Mouse (Mus musculus) heart, postnatal 10 days (tissue): ENCODE data around the gene Vmn1r89. TPM values are rescaled to one million over a fixed set of nuclear protein-coding genes. Genes with fewer than 3 reads are reported as not detected.

Source experiments
- DNase-seq, 2 experiments: peaks; one replicate each; pipeline ENCODE4 v3.0.0; 2021
- intact Hi-C: fragments of 180-260 bp; cut with DNase I; formaldehyde crosslinking; loops from one replicate; pipeline ENCODE4 v1.15.1; 2025
- total RNA-seq, 2 experiments: library from RNA; stranded (reverse); gene quantifications; 2 replicates each; pipeline ENCODE4 v1.2.3; 2021

The Vmn1r89 gene
- not detected for total RNA-seq

DNA sequence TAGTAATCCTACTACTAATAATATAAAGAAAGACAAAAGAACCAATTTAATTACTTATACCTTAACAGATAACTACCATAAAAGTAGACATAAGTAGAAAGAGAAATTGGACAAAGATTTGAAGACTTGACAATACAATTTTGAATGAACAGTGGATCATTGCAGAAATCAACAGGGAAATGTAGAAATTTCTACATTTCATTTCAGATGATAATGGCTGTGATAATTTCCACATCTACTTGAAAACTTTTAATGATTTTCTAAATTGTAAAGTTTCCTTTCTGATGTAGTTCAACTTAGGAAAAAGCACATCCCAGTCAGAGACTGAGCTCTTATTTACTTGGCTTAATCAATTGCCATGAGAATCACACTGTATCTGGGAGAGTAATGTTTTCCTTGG lies at the start of gene Vmn1r89:
Gene Vmn1r89, plus strand, starts transcription at position 301 of the 400 bp plus-strand sequence.
- no peak for DNase-seq
- intact Hi-C loops = no loop called here

DNA sequence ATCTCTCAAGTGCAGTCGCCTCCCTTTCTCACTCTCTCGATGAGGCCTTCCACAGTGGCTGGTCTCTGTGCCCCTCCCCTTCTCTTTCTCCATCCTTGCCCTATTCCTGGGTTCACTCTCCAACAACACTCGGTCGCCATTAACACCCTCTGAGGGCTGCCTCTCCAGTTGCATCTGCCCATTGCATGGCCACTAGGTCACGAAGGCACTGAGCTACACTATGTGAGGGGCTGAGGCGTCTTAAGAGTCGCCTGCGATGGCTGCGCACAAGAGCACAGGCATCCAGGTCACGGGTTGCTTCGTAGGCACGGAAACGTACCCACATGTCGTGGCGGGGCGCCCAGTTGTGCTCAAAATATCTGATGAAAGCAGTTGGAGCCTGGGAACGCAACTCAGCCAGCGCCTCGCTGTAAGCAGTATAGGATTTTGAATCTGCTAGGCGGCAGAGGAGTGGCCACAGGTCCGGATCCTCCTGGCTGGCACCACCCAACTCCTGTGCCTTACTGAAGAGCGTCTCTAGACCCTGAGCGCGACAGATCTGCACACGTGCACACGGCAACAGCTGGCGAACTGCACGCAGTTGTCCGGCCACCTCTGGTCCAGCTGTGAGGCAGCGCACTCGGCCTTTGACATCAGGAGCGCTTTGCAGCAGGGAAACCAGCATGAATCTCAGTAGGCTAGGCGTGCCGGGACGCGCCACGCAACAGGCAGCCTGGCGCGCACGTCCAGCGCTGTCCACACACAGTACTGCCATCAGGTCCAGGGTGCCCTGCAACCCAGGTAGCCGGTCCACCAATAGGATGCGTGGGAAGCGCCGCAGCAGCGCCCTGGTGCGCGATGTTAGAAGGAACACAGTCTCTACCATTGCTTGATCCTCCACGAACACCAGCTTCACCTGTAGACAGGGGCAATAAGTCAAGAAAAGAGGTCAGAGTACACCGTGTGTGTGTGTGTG lies 48.2 kb downstream of the Vmn1r89 start:
- DNase-seq = peak; percentile 12 to 19
- intact Hi-C loops = no loop called here

DNA sequence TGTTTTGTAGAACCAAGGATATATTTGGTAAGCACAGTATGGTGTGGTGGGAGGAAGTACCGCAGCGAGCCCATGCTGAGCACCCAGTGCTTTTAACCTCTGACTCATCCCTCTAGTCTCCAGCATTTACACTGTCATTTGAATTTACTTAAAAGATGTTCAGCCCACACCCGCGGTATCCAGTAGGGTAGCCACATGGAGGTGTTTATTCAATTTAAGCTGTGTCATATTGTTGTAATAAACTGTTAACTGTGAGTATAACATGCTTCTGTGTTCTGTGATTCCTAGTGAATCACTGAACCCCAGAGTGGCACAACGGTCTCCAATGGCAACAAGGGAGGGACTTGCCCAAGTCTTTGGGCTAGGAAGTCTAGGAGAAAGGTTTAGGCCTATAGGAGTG lies 51.0 kb downstream of the Vmn1r89 start:
- intact Hi-C loops = no loop called here
- DNase-seq = no peak

DNA sequence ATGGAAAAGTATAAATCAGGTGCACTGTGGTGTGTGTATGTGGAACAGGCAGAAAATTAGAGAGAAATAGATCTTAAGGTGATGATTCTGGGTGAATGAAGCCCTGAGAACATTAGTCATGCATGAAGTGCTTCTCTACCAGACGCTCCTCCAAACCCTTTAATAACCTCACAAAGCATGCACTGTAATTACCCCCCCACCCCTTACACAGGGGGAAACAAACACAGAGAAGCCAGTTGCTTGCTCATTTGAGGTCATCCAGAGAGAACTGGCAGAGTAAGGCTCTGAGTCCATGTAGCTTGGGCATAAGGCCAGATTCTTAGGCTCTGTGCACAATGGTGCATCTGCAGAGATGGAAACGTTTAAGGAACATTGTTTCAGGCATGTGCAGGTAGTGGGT lies 51.6 kb downstream of the Vmn1r89 start:
- no peak for DNase-seq
- intact Hi-C loops = no loop called here

DNA sequence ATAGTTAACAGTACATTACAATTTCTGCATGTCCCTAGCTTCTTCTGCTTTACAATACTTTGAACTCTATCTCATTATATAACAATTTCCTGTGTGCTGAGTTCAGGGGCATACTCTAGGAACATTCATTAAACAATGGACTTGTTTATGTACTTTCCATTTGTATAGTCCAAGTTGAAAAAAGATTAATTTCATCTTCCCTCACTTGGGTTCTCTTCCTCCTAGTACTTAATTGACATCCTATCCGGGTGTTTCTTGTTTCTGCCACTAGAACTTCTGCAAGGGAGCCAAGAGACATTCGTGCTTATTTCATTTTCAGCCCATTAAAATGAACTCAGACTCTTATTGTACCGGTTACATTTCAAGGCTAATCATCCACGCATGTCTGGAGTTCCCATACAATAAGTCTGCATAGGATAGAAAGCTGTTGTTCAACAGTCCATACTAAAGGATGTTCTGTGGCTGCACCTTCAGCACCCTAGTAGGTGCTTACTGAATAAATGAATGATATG lies 56.0 kb downstream of the Vmn1r89 start:
- no peak for DNase-seq
- intact Hi-C loops = no loop called here

DNA sequence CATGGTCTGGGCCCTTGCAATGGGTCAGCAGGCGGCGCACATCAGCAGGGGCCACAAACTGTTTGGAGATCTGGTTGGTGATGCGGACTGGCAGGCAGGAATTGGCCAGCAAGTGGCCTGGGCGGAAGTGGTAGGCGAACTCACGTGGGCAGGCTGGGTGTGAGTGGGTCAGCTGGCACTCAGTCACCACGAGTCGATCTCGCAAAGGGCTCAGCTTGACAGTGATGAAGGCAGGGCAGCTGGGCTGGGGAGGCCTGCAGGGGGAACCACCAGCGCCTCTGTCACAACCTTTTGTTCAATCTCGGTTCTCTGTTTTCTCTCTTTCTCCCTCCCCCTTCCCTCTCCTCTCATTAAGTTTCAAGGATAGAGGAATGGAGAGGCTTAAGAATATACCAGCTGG lies 56.6 kb downstream of the Vmn1r89 start:
- no peak for DNase-seq
- intact Hi-C loops = no loop called here

Other genes starting within 250 kb of the Vmn1r89 start
- gene Zfp324, start 247.2 kb upstream of the Vmn1r89 start, total RNA-seq = 1 to 10 TPM; 4.0 to 7.4 TPM
- gene Zfp446, start 235.2 kb upstream of the Vmn1r89 start, total RNA-seq = 1 to 10 TPM; 3.9 to 4.4 TPM
- not detected for gene Slc27a5, start 214.8 kb upstream of the Vmn1r89 start, total RNA-seq
- 100 to 1,000 TPM; 148 to 165 TPM for gene Trim28, start 213.9 kb upstream of the Vmn1r89 start, total RNA-seq
- 10 to 100 TPM in 1 of 2 experiments, 1 to 10 TPM in 1; 9.7 to 11.8 TPM for gene Zbtb45, start 203.0 kb upstream of the Vmn1r89 start, total RNA-seq
- 100 to 1,000 TPM; 137 to 143 TPM for gene Chmp2a, start 178.2 kb upstream of the Vmn1r89 start, total RNA-seq
- gene Ube2m, start 174.7 kb upstream of the Vmn1r89 start, total RNA-seq = 100 to 1,000 TPM; 185 to 188 TPM
- gene Mzf1, start 158.3 kb upstream of the Vmn1r89 start, total RNA-seq = under 1 TPM; 0.72 to 0.92 TPM
- not detected for gene Vmn1r85, start 117.8 kb upstream of the Vmn1r89 start, total RNA-seq
- not detected for gene Vmn1r86, start 93.1 kb upstream of the Vmn1r89 start, total RNA-seq
- gene Vmn1r87, start 72.9 kb upstream of the Vmn1r89 start, total RNA-seq = not detected
- gene Vmn1r88, start 53.5 kb upstream of the Vmn1r89 start, total RNA-seq = under 1 TPM; 0.07 TPM
- gene Lig1, start 64.3 kb downstream of the Vmn1r89 start, total RNA-seq = 10 to 100 TPM; 14.4 to 16.0 TPM
- gene Zswim9, start 65.7 kb downstream of the Vmn1r89 start, total RNA-seq = 1 to 10 TPM; 6.6 to 7.4 TPM
- under 1 TPM; 0.17 to 0.32 TPM for gene Pla2g4c, start 111.6 kb downstream of the Vmn1r89 start, total RNA-seq
- gene Cabp5, start 185.1 kb downstream of the Vmn1r89 start, total RNA-seq = not detected
- gene Bsph1, start 237.8 kb downstream of the Vmn1r89 start, total RNA-seq = not detected